Mouse (Mus musculus): ENCODE data around the gene Lkaaear1. TPM values are rescaled to one million over a fixed set of nuclear protein-coding genes. Genes with fewer than 3 reads are reported as not detected.

The Lkaaear1 gene
- polyA plus RNA-seq, 1 experiment from 2014 or later: not detected

GRCm38 (mm10) chr2:181663298-181663630 is 35.0 kb downstream of the Lkaaear1 start:
- Histone ChIP-seq H3K4me2 (no peak overlapping the region), H3K36me3 (replicated peaks) (no peaks in the 10 kb centered on the region), H3K27ac (no peak overlapping the region), H3K4me1 (peaks cover 11% of the 10 kb centered on the region; the same call in 1 of the 2 replicates), H3K9ac (no peak overlapping the region), H3K27me3 (peaks cover 8% of the 10 kb centered on the region), H3K4me3 (replicated peaks) (no peak overlapping the region), H3K9me3 (no peaks in the 10 kb centered on the region)
- 41% methylated on average over 4 of the region's 4 CpGs for WGBS
- no peak for ATAC-seq (ENCODE audit: low FRiP score)

GRCm38 (mm10) chr2:181662620-181663297 is 35.5 kb downstream of the Lkaaear1 start:
- H3K27ac ChIP-seq: no peak overlapping the region
- 94% methylated on average over 3 of the region's 3 CpGs for WGBS

DNA sequence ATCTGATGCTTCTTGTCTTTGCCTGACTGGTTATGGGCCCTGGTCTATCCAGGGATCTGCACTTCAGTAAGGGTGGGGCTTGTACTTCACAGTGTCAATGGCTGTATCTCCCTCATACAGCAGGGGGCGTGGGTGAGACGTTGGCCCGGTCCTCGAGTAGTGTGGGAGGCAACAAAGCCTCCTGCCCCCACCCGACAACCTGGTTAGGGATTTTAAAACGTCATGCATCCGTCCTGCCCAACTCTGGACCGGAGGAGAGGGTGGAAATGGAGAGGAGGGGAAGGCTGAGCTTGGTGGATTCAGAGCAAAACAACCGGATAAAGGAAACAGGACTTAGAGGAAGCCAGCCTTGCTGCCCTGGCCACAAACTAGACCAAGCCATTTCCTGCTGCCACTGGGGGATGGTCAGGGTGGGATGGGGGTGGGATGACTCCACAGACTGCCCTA is 38.6 kb downstream of the Lkaaear1 start:
- H3K9ac ChIP-seq: no peak overlapping the region
- no peak overlapping the region for H3K4me2 ChIP-seq
- H3K27me3 ChIP-seq: no peaks in the 10 kb centered on the region
- no peak overlapping the region for H3K4me3 ChIP-seq (replicated peaks)
- ATAC-seq (ENCODE audit: low FRiP score): peak; percentile 74
- 0 out of 2 replicates have a peak overlapping the region, but pooled peaks have one; percentile 25 for H3K27ac ChIP-seq
- H3K4me1 ChIP-seq: peaks cover 11% of the 10 kb centered on the region; the same call in 1 of the 2 replicates
- H3K36me3 ChIP-seq (replicated peaks): peaks cover 24% of the 10 kb centered on the region
- 10% methylated on average over 9 of the region's 9 CpGs for WGBS
- no peaks in the 10 kb centered on the region for H3K9me3 ChIP-seq

More at GRCm38 (mm10) chr2:181662620-181663297, 35.5 kb downstream of the Lkaaear1 start:
- Histone ChIP-seq H3K4me2 (no peak overlapping the region), H3K4me3 (replicated peaks) (no peak overlapping the region), H3K27me3 (peaks cover 3% of the 10 kb centered on the region; the same call in 1 of the 2 replicates), H3K9ac (no peak overlapping the region), H3K9me3 (no peaks in the 10 kb centered on the region), H3K36me3 (replicated peaks) (no peaks in the 10 kb centered on the region), H3K4me1 (peaks cover 11% of the 10 kb centered on the region; the same call in 1 of the 2 replicates)
- no peak for ATAC-seq (ENCODE audit: low FRiP score)

GRCm38 (mm10) chr2:181658930-181659555 is 39.2 kb downstream of the Lkaaear1 start:
- Histone ChIP-seq H3K4me1 (peaks cover 11% of the 10 kb centered on the region; the same call in 1 of the 2 replicates), H3K9me3 (no peaks in the 10 kb centered on the region), H3K4me2 (no peak overlapping the region), H3K36me3 (replicated peaks) (peaks cover 29% of the 10 kb centered on the region), H3K9ac (no peak overlapping the region), H3K27me3 (no peaks in the 10 kb centered on the region), H3K27ac (peak overlapping the region; percentile 25; the same call in 1 of the 2 replicates), H3K4me3 (replicated peaks) (no peak overlapping the region)
- ATAC-seq (ENCODE audit: low FRiP score): peak; percentile 59
- 34% methylated on average over 17 of the region's 17 CpGs for WGBS

GRCm38 (mm10) chr2:181658528-181658927 is 39.7 kb downstream of the Lkaaear1 start:
- ATAC-seq (ENCODE audit: low FRiP score): no peak
- 86% methylated on average over 7 of the region's 7 CpGs for WGBS
- H3K27me3 ChIP-seq: no peaks in the 10 kb centered on the region

GRCm38 (mm10) chr2:181657441-181657840 is 40.8 kb downstream of the Lkaaear1 start:
- Histone ChIP-seq H3K4me3 (replicated peaks) (no peak overlapping the region), H3K4me1 (peaks cover 11% of the 10 kb centered on the region; the same call in 1 of the 2 replicates), H3K4me2 (no peak overlapping the region), H3K9ac (no peak overlapping the region), H3K27me3 (no peaks in the 10 kb centered on the region), H3K9me3 (no peaks in the 10 kb centered on the region), H3K27ac (no peak overlapping the region), H3K36me3 (replicated peaks) (peaks cover 45% of the 10 kb centered on the region)
- no peak for ATAC-seq (ENCODE audit: low FRiP score)
- WGBS: 77% methylated on average over 2 of the region's 2 CpGs

More at GRCm38 (mm10) chr2:181658528-181658927, 39.7 kb downstream of the Lkaaear1 start:
- Histone ChIP-seq H3K27ac (no peak overlapping the region), H3K4me3 (replicated peaks) (no peak overlapping the region), H3K9ac (no peak overlapping the region), H3K36me3 (replicated peaks) (peaks cover 34% of the 10 kb centered on the region), H3K4me2 (no peak overlapping the region), H3K4me1 (peaks cover 11% of the 10 kb centered on the region; the same call in 1 of the 2 replicates), H3K9me3 (no peaks in the 10 kb centered on the region)

- no peak within 1 kb of the TSS for H3K9ac ChIP-seq
- H3K4me1 ChIP-seq: peaks cover 11% of the 10 kb centered on the region; the same call in 1 of the 2 replicates
- peaks cover 52% of the 10 kb centered on the region for H3K36me3 ChIP-seq (replicated peaks)
- H3K27ac ChIP-seq: no peak within 1 kb of the TSS
- no peak within 1 kb of the TSS for H3K4me2 ChIP-seq
- no peaks in the 10 kb centered on the region for H3K9me3 ChIP-seq
- no peak for ATAC-seq (ENCODE audit: low FRiP score)
- no peaks in the 10 kb centered on the region for H3K27me3 ChIP-seq
- WGBS: 75% methylated on average over 3 of the region's 3 CpGs
- no peak within 1 kb of the TSS for H3K4me3 ChIP-seq (replicated peaks)
Measured at GRCm38 (mm10) chr2:181656734-181657133, 41.5 kb downstream of the Lkaaear1 start, which contains the start of gene Gm29797. Gene Gm29797 (plus strand): TSS chr2:181657034.

DNA sequence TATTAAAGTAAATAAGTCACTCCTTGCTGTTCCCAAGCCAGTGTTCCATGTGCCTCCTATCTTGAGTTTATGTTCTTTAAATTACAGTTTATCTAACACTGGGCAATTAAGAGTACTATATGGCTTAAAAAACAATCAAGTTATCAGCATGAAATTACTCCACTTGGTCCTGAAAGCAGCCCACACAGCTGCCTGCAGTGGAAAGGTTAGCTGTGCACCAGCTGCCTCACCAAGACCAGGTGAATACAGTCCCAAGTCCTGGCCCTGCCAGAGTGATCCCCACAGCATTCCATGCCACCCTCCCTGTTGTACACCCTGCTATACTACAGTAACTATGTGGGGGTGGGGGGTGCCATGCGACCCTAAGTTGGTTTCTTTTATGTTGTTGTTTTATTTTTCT is 44.7 kb downstream of the Lkaaear1 start:
- no peaks in the 10 kb centered on the region for H3K27me3 ChIP-seq
- no peaks in the 10 kb centered on the region for H3K9me3 ChIP-seq
- H3K9ac ChIP-seq: no peak overlapping the region
- H3K27ac ChIP-seq: no peak overlapping the region
- no peak overlapping the region for H3K4me2 ChIP-seq
- no peak overlapping the region for H3K4me3 ChIP-seq (replicated peaks)
- no peak for ATAC-seq (ENCODE audit: low FRiP score)
- peaks cover 83% of the 10 kb centered on the region for H3K36me3 ChIP-seq (replicated peaks)
- WGBS: 94% methylated on average over 1 of the region's 1 CpGs
- no peaks in the 10 kb centered on the region for H3K4me1 ChIP-seq

GRCm38 (mm10) chr2:181653065-181653464 is 45.2 kb downstream of the Lkaaear1 start:
- Histone ChIP-seq H3K9me3 (no peaks in the 10 kb centered on the region), H3K27me3 (no peaks in the 10 kb centered on the region), H3K36me3 (replicated peaks) (peaks cover 88% of the 10 kb centered on the region), H3K4me3 (replicated peaks) (no peak overlapping the region), H3K9ac (no peak overlapping the region), H3K4me2 (no peak overlapping the region), H3K4me1 (no peaks in the 10 kb centered on the region), H3K27ac (no peak overlapping the region)
- no peak for ATAC-seq (ENCODE audit: low FRiP score)

DNA sequence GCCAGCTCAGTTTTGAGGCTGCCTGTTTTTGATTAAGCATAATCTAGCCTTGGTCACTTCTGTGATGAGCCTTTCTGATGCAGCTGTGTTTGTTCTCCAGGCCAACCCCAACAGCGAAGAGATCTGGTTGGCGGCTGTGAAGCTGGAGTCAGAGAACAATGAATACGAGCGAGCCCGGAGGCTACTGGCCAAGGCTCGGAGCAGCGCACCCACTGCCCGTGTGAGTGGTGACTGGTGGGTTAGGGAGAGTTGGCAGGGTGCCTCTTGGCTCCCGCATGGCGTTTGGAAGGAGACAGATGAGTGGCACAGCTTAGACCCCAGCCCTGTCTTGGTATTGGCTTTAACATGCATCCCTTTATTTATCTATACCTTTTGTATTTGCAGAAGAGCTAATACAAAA is 49.3 kb downstream of the Lkaaear1 start:
- H3K9me3 ChIP-seq: no peaks in the 10 kb centered on the region
- H3K27me3 ChIP-seq: no peaks in the 10 kb centered on the region
- H3K36me3 ChIP-seq (replicated peaks): peaks cover 98% of the 10 kb centered on the region
- 93% methylated on average over 10 of the region's 10 CpGs for WGBS
- H3K9ac ChIP-seq: no peak overlapping the region
- no peaks in the 10 kb centered on the region for H3K4me1 ChIP-seq
- ATAC-seq (ENCODE audit: low FRiP score): no peak
- no peak overlapping the region for H3K4me2 ChIP-seq
- H3K4me3 ChIP-seq (replicated peaks): no peak overlapping the region
- H3K27ac ChIP-seq: no peak overlapping the region

Measured in forebrain, embryonic 12.5 days (tissue).